Comparison of ENCODE assay signal across 14 mouse cellular contexts in the genomic region with DNA sequence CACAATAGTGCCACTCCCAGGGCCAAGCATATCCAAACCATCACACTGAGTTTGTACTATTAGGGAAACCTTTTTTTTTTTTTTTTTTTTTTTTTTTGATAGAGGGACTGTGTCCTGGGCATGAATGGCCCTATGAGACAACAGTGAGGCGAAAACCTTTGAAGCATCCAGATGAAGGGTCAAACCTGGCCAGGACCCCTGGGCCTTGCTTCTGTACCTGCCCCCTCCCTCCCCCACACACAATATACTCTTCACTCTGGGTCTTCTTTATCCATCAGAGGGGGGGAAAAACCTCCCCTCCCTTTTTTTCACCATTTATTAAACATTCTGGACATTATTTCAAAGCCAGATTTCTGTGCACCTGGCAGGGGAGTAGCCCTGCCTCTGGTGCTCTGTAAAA.
A peak's percentile ranks its signal among the peaks of the same experiment; 100 is the strongest.
DNase-seq lines count a peak whose midpoint lies in the region; ATAC-seq lines count a peak whose summit lies in the region.
"Had no signal": no experiment of that assay in that cellular context is flagged by ENCODE, and none has a peak within 500 bp of the region (broad histone marks: within the 10 kb centered on the region; RNA-seq: fewer than 3 reads in every experiment).

No protein-coding gene starts in this region.

- 0 out of 2 replicates have a peak, but pooled peaks cover 5% of the 10 kb centered on the region for H3K36me3 ChIP-seq in forebrain, embryonic 14.5 days (ENCODE audit: control insufficient read depth, insufficient read depth, low read length)
- no peaks in the 10 kb centered on the region; the same call in 1 of the 2 replicates for H3K36me3 ChIP-seq in midbrain, embryonic 10.5 days
- no peaks in the 10 kb centered on the region for H3K36me3 ChIP-seq in neural tube, embryonic 14.5 days (ENCODE audit: control insufficient read depth, insufficient read depth, low read length)
- H3K36me3 ChIP-seq: heart, embryonic 13.5 days had no signal

- no peak overlapping the region for H3K4me3 ChIP-seq in forebrain, embryonic 14.5 days (ENCODE audit: low read depth, low read length)
- no peak overlapping the region for H3K4me3 ChIP-seq in midbrain, embryonic 10.5 days
- no peak overlapping the region for H3K4me3 ChIP-seq in neural tube, embryonic 14.5 days (ENCODE audit: low read depth, low read length)
- H3K4me3 ChIP-seq: heart, embryonic 13.5 days had no signal

- no peaks in the 10 kb centered on the region for H3K9me3 ChIP-seq in forebrain, embryonic 14.5 days (replicated peaks; ENCODE audit: control insufficient read depth, low read length)
- no peaks in the 10 kb centered on the region for H3K9me3 ChIP-seq in midbrain, embryonic 10.5 days (replicated peaks)
- H3K9me3 ChIP-seq in neural tube, embryonic 14.5 days (ENCODE audit: control insufficient read depth, low read length), result no peaks in the 10 kb centered on the region
- H3K9me3 ChIP-seq: heart, embryonic 13.5 days had no signal

- ATAC-seq in forebrain, embryonic 14.5 days, result peak; percentile 40
- ATAC-seq in neural tube, embryonic 14.5 days (ENCODE audit: low read depth), result no peak; the same call in 1 of the 2 replicates

- no peak overlapping the region for H3K4me2 ChIP-seq in forebrain, embryonic 14.5 days (ENCODE audit: low read length)
- no peak overlapping the region for H3K4me2 ChIP-seq in neural tube, embryonic 14.5 days (ENCODE audit: low read depth, low read length)
- H3K4me2 ChIP-seq: heart, embryonic 13.5 days had no signal

- no peak overlapping the region; the same call in 1 of the 2 replicates for H3K9ac ChIP-seq in forebrain, embryonic 14.5 days (ENCODE audit: low read length)
- H3K9ac ChIP-seq in neural tube, embryonic 14.5 days (replicated peaks; ENCODE audit: low read depth, low read length), result no peak overlapping the region
- H3K9ac ChIP-seq: heart, embryonic 13.5 days had no signal

- peaks cover 4% of the 10 kb centered on the region; the same call in 1 of the 2 replicates for H3K4me1 ChIP-seq in forebrain, embryonic 14.5 days (ENCODE audit: control insufficient read depth, insufficient read depth, low read length)
- peaks cover 28% of the 10 kb centered on the region for H3K4me1 ChIP-seq in midbrain, embryonic 10.5 days
- H3K4me1 ChIP-seq in neural tube, embryonic 14.5 days (ENCODE audit: control insufficient read depth, insufficient read depth, low read length), result peaks cover 2% of the 10 kb centered on the region; the same call in 1 of the 2 replicates

- no peaks in the 10 kb centered on the region for H3K27me3 ChIP-seq in forebrain, embryonic 14.5 days (replicated peaks; ENCODE audit: control insufficient read depth, insufficient read depth, low read length)
- H3K27me3 ChIP-seq in midbrain, embryonic 10.5 days (ENCODE audit: low read depth, poor library complexity, severe bottlenecking), result no peaks in the 10 kb centered on the region
- H3K27me3 ChIP-seq in neural tube, embryonic 14.5 days (ENCODE audit: control insufficient read depth, insufficient read depth, low read length), result no peaks in the 10 kb centered on the region
- H3K27me3 ChIP-seq: heart, embryonic 13.5 days had no signal

- H3K27ac ChIP-seq in forebrain, embryonic 14.5 days (ENCODE audit: low read depth, low read length), result peak overlapping the region; percentile 92
- H3K27ac ChIP-seq in midbrain, embryonic 10.5 days (replicated peaks), result peak overlapping the region; percentile 87
- peak overlapping the region; percentile 62 for H3K27ac ChIP-seq in neural tube, embryonic 14.5 days (ENCODE audit: low read depth, low read length)
- H3K27ac ChIP-seq: heart, embryonic 13.5 days had no signal

- 65% methylated on average over 1 of the region's 1 CpGs for WGBS in forebrain, embryonic 14.5 days
- 81% methylated on average over 1 of the region's 1 CpGs for WGBS in midbrain, embryonic 10.5 days
- WGBS in neural tube, embryonic 14.5 days, result 62% methylated on average over 1 of the region's 1 CpGs

- peak; percentile 2 for DNase-seq in kidney, postnatal 10 days
- no peak for DNase-seq in kidney, adult 9 months
- no peak for DNase-seq in forebrain, embryonic 14.5 days (ENCODE audit: low spot score)
- DNase-seq in midbrain, embryonic 10.5 days (ENCODE audit: low spot score), result no peak
- no peak for DNase-seq in left cerebral cortex, adult 9 months (ENCODE audit: low spot score in 2 of 2)
- no peak for DNase-seq in kidney, adult 18-20 months
- DNase-seq: adrenal gland, adult 2 months; B cell, adult 2 months; cerebellum, adult 9-11 months; gastrocnemius, postnatal 25 days; liver; thymus, postnatal 4 days had no signal
